ENCODE assay signal across 23 mouse cellular contexts in the genomic region with DNA sequence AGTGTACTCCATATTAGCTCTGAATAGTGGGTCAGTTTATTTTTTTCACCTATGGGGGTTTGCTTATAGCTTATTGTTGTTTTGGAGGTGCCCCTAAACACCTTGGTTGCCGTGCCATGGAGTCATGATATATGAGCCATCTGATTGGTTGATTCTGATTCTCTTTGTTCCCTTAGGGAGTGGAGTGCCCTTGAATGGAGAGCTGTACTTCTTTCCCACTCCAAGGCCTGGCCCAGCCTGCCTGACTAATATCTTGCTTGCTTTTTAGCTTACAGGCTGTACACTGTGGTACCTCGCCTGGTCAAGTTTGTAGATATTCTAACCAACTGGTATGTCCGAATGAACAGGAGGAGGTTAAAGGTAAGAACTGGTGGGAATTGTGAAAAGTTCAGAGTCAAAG.
"Had no signal": no experiment of that assay in that cellular context is flagged by ENCODE, and none has a peak within 500 bp of the region (broad histone marks: within the 10 kb centered on the region; RNA-seq: fewer than 3 reads in every experiment).

No protein-coding gene starts in this region.

- H3K27me3 ChIP-seq: forebrain, embryonic 15.5 days; heart, embryonic 12.5 days; hindbrain, embryonic 13.5 days; hindbrain, embryonic 15.5 days; kidney, embryonic 15.5 days; limb, embryonic 13.5 days had no signal

- H3K9me3 ChIP-seq: forebrain, embryonic 15.5 days; heart, embryonic 10.5 days; heart, embryonic 12.5 days; hindbrain, embryonic 13.5 days; hindbrain, embryonic 15.5 days; kidney, embryonic 15.5 days; limb, embryonic 13.5 days had no signal

- H3K4me3 ChIP-seq: forebrain, embryonic 15.5 days; heart, embryonic 10.5 days; heart, embryonic 12.5 days; hindbrain, embryonic 13.5 days; hindbrain, embryonic 15.5 days; kidney, embryonic 15.5 days; limb, embryonic 13.5 days had no signal

- H3K27ac ChIP-seq: forebrain, embryonic 15.5 days; heart, embryonic 10.5 days; hindbrain, embryonic 13.5 days; hindbrain, embryonic 15.5 days; hindbrain, postnatal 0 days; kidney, embryonic 15.5 days; kidney, postnatal 0 days; limb, embryonic 13.5 days had no signal

- H3K4me1 ChIP-seq: forebrain, embryonic 15.5 days; heart, embryonic 10.5 days; heart, embryonic 12.5 days; hindbrain, embryonic 13.5 days; hindbrain, embryonic 15.5 days; kidney, embryonic 15.5 days; limb, embryonic 13.5 days had no signal

- H3K4me2 ChIP-seq: forebrain, embryonic 15.5 days; heart, embryonic 12.5 days; hindbrain, embryonic 13.5 days; hindbrain, embryonic 15.5 days; kidney, embryonic 15.5 days; limb, embryonic 13.5 days had no signal

- DNase-seq: forebrain, postnatal 0 days; gastrocnemius, postnatal 14 days; gastrocnemius, postnatal 36 days; heart, adult 18-20 months; heart, postnatal 10 days; kidney, adult 11 months; kidney, adult 2 months; kidney, adult 9 months; kidney, postnatal 14 days; kidney, postnatal 36 days; layer of hippocampus, adult 9-11 months; layer of hippocampus, postnatal 36 days; left cerebral cortex, postnatal 4 days had no signal

- ATAC-seq: forebrain, embryonic 15.5 days; forebrain, postnatal 0 days; hindbrain, postnatal 0 days; intestine, embryonic 16.5 days had no signal

- H3K9ac ChIP-seq: forebrain, embryonic 15.5 days; forebrain, postnatal 0 days; heart, embryonic 12.5 days; hindbrain, embryonic 13.5 days; hindbrain, embryonic 15.5 days; kidney, embryonic 15.5 days; limb, embryonic 13.5 days had no signal
